Mouse (Mus musculus) heart, embryonic 12.5 days (tissue): ENCODE measurements around the gene S1pr4. TPM values are rescaled to one million over a fixed set of nuclear protein-coding genes. Genes with fewer than 3 reads are reported as not detected.

Experiments used
- ATAC-seq: fragments of 200-750 bp; cut with Nextera tagmentation; 2 replicates; pipeline ENCODE4 v1.8.0; 2017; ENCODE audit warnings: moderate TSS enrichment, moderate library complexity; ENCODE audit not compliant: insufficient number of reproducible peaks, low FRiP score
- H3K27ac ChIP-seq: fragments of 300-500 bp; sonication (generic); 2 replicates; pipeline ENCODE4 v1.5.1; 2016; ENCODE audit warnings: mild to moderate bottlenecking, moderate library complexity; ENCODE audit not compliant: poor library complexity, severe bottlenecking
- H3K27me3 ChIP-seq: fragments of 300-500 bp; sonication (generic); replicated peaks from 2 replicates; pipeline ENCODE4 v1.6.1; 2016; ENCODE audit warnings: mild to moderate bottlenecking, moderate library complexity
- H3K36me3 ChIP-seq: fragments of 300-500 bp; sonication (generic); 2 replicates; pipeline ENCODE4 v1.6.1; 2016; ENCODE audit warnings: mild to moderate bottlenecking, moderate library complexity
- H3K4me1 ChIP-seq: fragments of 300-500 bp; sonication (generic); replicated peaks from 2 replicates; pipeline ENCODE4 v1.6.1; 2016; ENCODE audit warnings: mild to moderate bottlenecking
- H3K4me2 ChIP-seq: fragments of 300-500 bp; sonication (generic); 2 replicates; pipeline ENCODE4 v1.6.1; 2016; ENCODE audit warnings: mild to moderate bottlenecking, moderate library complexity
- H3K4me3 ChIP-seq: fragments of 300-500 bp; sonication (generic); 2 replicates; pipeline ENCODE4 v1.5.1; 2016; ENCODE audit warnings: mild to moderate bottlenecking
- H3K9ac ChIP-seq: fragments of 300-500 bp; sonication (generic); 2 replicates; pipeline ENCODE4 v1.6.1; 2016; ENCODE audit warnings: mild to moderate bottlenecking, moderate library complexity
- H3K9me3 ChIP-seq: fragments of 300-500 bp; sonication (generic); replicated peaks from 2 replicates; pipeline ENCODE4 v1.6.1; 2016; ENCODE audit warnings: mild to moderate bottlenecking, moderate library complexity
- WGBS: fragments of 180-500 bp; shearing (Covaris S2); methylation state at CpG from one replicate; pipeline ENCODE4 v1.1.7; 2016; 5-methylcytosine and 5-hydroxymethylcytosine counted together
- polyA plus RNA-seq: library from polyadenylated mRNA; unstranded; fragments of >200 nt; fragmentation: Nextera tagmentation; extraction: Ambion mirVana; gene quantifications from 2 replicates; pipeline ENCODE4 v1.2.1, GENCODE M21; 2016

S1pr4 gene
- polyA plus RNA-seq, 1 experiment from 2014 or later = 0.52 TPM

- H3K27me3 ChIP-seq = peaks cover 96% of the 10 kb centered on the region
- H3K4me3 ChIP-seq = no peak overlapping the region
- H3K36me3 ChIP-seq = no peaks in the 10 kb centered on the region
- no peak for ATAC-seq
- no peak overlapping the region for H3K27ac ChIP-seq
- H3K9ac ChIP-seq = no peak overlapping the region
- H3K4me1 ChIP-seq = no peaks in the 10 kb centered on the region
- H3K4me2 ChIP-seq = no peak overlapping the region
- no peaks in the 10 kb centered on the region for H3K9me3 ChIP-seq
- WGBS = 69% methylated on average over 10 of the region's 10 CpGs
Measured at GRCm38 (mm10) chr10:81474461-81474860, 25.5 kb downstream of the S1pr4 start.

DNA sequence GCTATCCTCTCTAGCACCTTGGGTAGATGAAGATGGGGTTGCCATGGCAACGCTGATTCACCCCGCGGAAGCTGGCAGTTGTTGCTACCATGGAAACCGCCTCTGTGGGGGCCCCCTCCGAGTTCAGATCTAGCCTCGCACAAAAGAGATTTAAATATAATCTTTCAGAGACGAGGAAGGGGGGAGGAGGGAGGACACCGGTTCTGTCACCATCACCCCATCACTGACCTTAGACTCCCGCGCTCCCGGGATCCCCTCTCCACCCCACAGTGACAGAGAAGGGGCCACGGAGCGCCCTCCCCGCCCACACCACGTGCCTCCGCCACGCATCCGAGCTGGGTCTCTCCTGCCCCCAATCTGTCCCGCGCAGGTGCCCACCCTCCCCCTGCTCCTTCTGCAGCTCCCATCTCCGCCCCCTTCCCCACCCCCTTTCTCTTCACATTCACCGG lies 26.9 kb downstream of the S1pr4 start:
- H3K9ac ChIP-seq = no peak overlapping the region
- no peak overlapping the region for H3K4me3 ChIP-seq
- WGBS = 2% methylated on average over 21 of the region's 22 CpGs
- no peak overlapping the region for H3K27ac ChIP-seq
- no peaks in the 10 kb centered on the region for H3K9me3 ChIP-seq
- ATAC-seq = no peak
- H3K36me3 ChIP-seq = no peaks in the 10 kb centered on the region
- H3K4me2 ChIP-seq = no peak overlapping the region
- H3K4me1 ChIP-seq = no peaks in the 10 kb centered on the region
- H3K27me3 ChIP-seq = peaks cover 99% of the 10 kb centered on the region

GRCm38 (mm10) chr10:81472403-81473002 lies 27.4 kb downstream of the S1pr4 start:
- no peak overlapping the region for H3K4me3 ChIP-seq
- H3K36me3 ChIP-seq = no peaks in the 10 kb centered on the region
- peaks cover 100% of the 10 kb centered on the region for H3K27me3 ChIP-seq
- ATAC-seq = 0 out of 2 replicates have a peak, but pooled peaks have one; percentile 8
- 4% methylated on average over 18 of the region's 18 CpGs for WGBS
- H3K4me2 ChIP-seq = no peak overlapping the region
- no peak overlapping the region for H3K27ac ChIP-seq
- no peaks in the 10 kb centered on the region for H3K4me1 ChIP-seq
- no peaks in the 10 kb centered on the region for H3K9me3 ChIP-seq
- no peak overlapping the region for H3K9ac ChIP-seq

GRCm38 (mm10) chr10:81470454-81470853 lies 29.5 kb downstream of the S1pr4 start:
- no peak for ATAC-seq
- WGBS = 44% methylated on average over 18 of the region's 18 CpGs

DNA sequence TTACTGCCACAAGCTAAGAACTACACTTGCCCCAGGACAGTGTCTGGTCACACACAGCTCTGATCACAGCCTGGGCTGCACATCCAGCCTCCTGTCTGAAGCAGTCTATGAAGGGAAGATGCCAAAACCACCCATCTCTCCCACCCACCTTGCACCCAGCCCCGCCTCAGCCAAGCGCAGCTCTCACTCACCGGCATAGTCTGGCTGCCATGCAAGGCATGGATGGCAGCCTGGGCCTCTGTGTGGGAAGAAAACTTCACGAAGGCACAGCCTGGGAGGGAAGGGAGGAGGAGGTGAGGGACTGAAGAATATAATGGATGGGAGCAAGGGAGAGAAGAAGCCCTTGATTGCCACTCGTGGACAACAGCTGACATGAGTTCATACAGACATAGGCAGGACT lies 30.7 kb downstream of the S1pr4 start:
- Histone ChIP-seq H3K4me2 (no peak overlapping the region), H3K4me3 (no peak overlapping the region), H3K9me3 (no peaks in the 10 kb centered on the region), H3K27me3 (peaks cover 100% of the 10 kb centered on the region), H3K36me3 (no peaks in the 10 kb centered on the region), H3K4me1 (peaks cover 3% of the 10 kb centered on the region), H3K27ac (no peak overlapping the region), H3K9ac (no peak overlapping the region)
- 79% methylated on average over 5 of the region's 5 CpGs for WGBS
- ATAC-seq = no peak

More at GRCm38 (mm10) chr10:81470454-81470853, 29.5 kb downstream of the S1pr4 start:
- Histone ChIP-seq H3K9ac (no peak overlapping the region), H3K4me3 (no peak overlapping the region), H3K4me1 (no peaks in the 10 kb centered on the region), H3K4me2 (no peak overlapping the region), H3K27me3 (peaks cover 100% of the 10 kb centered on the region), H3K9me3 (no peaks in the 10 kb centered on the region), H3K27ac (no peak overlapping the region), H3K36me3 (no peaks in the 10 kb centered on the region)

- no peaks in the 10 kb centered on the region for H3K36me3 ChIP-seq
- H3K4me1 ChIP-seq = peaks cover 7% of the 10 kb centered on the region
- 78% methylated on average over 16 of the region's 16 CpGs for WGBS
- ATAC-seq = no peak
- H3K9ac ChIP-seq = no peak overlapping the region
- no peak overlapping the region for H3K4me3 ChIP-seq
- H3K27ac ChIP-seq = no peak overlapping the region
- H3K9me3 ChIP-seq = no peaks in the 10 kb centered on the region
- peaks cover 100% of the 10 kb centered on the region for H3K27me3 ChIP-seq
- no peak overlapping the region for H3K4me2 ChIP-seq
Measured at GRCm38 (mm10) chr10:81467670-81468235, 32.2 kb downstream of the S1pr4 start.

GRCm38 (mm10) chr10:81466881-81467280 lies 33.1 kb downstream of the S1pr4 start:
- ATAC-seq = no peak
- Histone ChIP-seq H3K9ac (no peak overlapping the region), H3K9me3 (no peaks in the 10 kb centered on the region), H3K27me3 (peaks cover 100% of the 10 kb centered on the region), H3K4me3 (no peak overlapping the region), H3K4me2 (no peak overlapping the region), H3K4me1 (peaks cover 7% of the 10 kb centered on the region), H3K36me3 (no peaks in the 10 kb centered on the region), H3K27ac (no peak overlapping the region)
- WGBS = 52% methylated on average over 14 of the region's 14 CpGs

- H3K27me3 ChIP-seq = peaks cover 100% of the 10 kb centered on the region
- peaks cover 7% of the 10 kb centered on the region for H3K4me1 ChIP-seq
- ATAC-seq = no peak
- H3K36me3 ChIP-seq = no peaks in the 10 kb centered on the region
- H3K4me2 ChIP-seq = no peak overlapping the region
- no peak overlapping the region for H3K9ac ChIP-seq
- no peak overlapping the region for H3K27ac ChIP-seq
- no peaks in the 10 kb centered on the region for H3K9me3 ChIP-seq
- WGBS = 78% methylated on average over 2 of the region's 2 CpGs
- H3K4me3 ChIP-seq = no peak overlapping the region
Measured at GRCm38 (mm10) chr10:81466066-81466465, 33.9 kb downstream of the S1pr4 start.

DNA sequence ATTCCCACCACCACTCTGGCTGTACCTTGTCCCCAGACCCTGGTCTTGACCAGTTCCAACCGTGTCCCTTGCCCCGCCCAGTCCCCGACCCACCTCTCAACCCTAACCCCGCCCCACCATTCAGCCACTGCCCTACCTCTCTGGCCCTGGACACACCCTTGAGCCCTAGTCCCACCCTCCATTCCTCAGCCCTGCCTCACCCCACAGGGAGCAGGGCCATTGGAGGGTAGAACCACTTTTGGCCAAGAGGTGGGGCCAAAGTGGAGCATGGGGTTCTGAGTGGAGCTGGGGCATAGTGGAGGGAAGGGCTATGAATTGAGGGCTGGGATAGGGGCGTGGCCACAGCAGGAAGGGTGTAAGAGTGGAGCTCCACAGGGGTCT lies 34.7 kb downstream of the S1pr4 start:
- peaks cover 7% of the 10 kb centered on the region for H3K4me1 ChIP-seq
- no peak overlapping the region for H3K4me3 ChIP-seq
- H3K27me3 ChIP-seq = peaks cover 100% of the 10 kb centered on the region
- WGBS = 0% methylated on average over 5 of the region's 5 CpGs
- H3K27ac ChIP-seq = no peak overlapping the region
- no peak overlapping the region for H3K4me2 ChIP-seq
- ATAC-seq = no peak
- H3K9me3 ChIP-seq = no peaks in the 10 kb centered on the region
- no peaks in the 10 kb centered on the region for H3K36me3 ChIP-seq
- H3K9ac ChIP-seq = no peak overlapping the region

DNA sequence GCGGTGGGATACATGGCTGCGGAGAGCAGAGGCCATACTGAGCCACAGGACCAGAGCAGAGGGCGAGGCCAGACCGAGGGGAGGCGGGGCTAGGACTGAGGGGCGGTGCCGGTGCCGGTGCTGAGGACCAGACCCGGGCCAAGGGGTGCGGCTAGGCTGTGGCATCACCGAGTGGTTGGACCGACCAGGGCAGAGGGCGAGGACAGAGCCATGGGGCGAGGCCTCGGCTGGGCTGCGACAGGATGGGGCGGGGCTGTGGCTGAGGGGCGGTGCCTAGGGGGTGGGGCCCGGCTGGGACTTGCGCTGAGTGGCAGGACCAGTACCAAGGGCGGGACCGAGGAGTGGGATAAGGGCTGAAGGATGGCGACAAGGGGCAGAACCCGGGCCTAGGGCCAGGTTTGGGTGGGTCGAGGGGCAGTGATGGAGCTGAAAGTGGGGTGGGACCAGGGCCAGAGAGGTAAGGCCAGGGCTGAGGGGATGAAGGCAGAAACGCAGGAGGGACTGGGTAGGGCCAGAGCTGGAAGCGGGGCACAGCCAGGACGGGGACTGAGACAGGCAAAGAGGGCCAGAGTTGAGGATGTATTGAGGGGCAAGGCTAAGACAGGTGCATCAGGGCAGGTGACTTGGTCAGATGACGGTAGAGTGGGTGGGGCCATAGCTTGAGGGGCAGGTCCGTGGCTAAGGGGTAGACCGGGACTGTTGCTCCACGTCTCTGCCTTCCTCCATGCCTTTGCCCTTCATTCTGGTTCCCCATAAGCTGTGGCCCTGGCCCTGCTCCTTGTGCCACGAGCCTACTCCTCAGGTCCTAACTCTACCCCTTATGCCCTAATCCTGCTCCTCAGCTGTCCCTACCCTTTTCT lies 35.3 kb downstream of the S1pr4 start:
- no peak overlapping the region for H3K9ac ChIP-seq
- 3% methylated on average over 33 of the region's 33 CpGs for WGBS

GRCm38 (mm10) chr10:81463531-81463930 lies 36.4 kb downstream of the S1pr4 start:
- Histone ChIP-seq H3K9ac (no peak overlapping the region), H3K4me3 (no peak overlapping the region), H3K4me2 (no peak overlapping the region), H3K27ac (no peak overlapping the region), H3K4me1 (peaks cover 7% of the 10 kb centered on the region), H3K9me3 (no peaks in the 10 kb centered on the region), H3K36me3 (no peaks in the 10 kb centered on the region), H3K27me3 (peaks cover 100% of the 10 kb centered on the region)
- WGBS = 65% methylated on average over 4 of the region's 4 CpGs
- ATAC-seq = no peak

More for the DNA sequence above, 35.3 kb downstream of the S1pr4 start:
- Histone ChIP-seq H3K9me3 (no peaks in the 10 kb centered on the region), H3K4me1 (peaks cover 7% of the 10 kb centered on the region), H3K4me2 (peak overlapping the region; percentile 59), H3K36me3 (no peaks in the 10 kb centered on the region), H3K27me3 (peaks cover 100% of the 10 kb centered on the region), H3K4me3 (peak overlapping the region; percentile 33), H3K27ac (no peak overlapping the region)
- ATAC-seq = peak; percentile 65
